Mouse (Mus musculus) natural killer cell, adult 2 months (primary cell): ENCODE results near the gene Slc5a9.
"Not testable (repeated sequence)": the region's sequence is repeated elsewhere in the genome, so short reads cannot be mapped to it uniquely, and the experiment has no call there.

Experiments
- DNase-seq, 2 experiments: peaks; one replicate each; pipeline ENCODE4 v3.0.0; 2022; ENCODE audit warnings: low spot score in 2 of 2

The Slc5a9 gene

GRCm38 (mm10) chr4:111902775-111903174 is at the start of gene Slc5a9:
Slc5a9 (minus strand) TSS chr4:111902918.
- no peak for DNase-seq

DNA sequence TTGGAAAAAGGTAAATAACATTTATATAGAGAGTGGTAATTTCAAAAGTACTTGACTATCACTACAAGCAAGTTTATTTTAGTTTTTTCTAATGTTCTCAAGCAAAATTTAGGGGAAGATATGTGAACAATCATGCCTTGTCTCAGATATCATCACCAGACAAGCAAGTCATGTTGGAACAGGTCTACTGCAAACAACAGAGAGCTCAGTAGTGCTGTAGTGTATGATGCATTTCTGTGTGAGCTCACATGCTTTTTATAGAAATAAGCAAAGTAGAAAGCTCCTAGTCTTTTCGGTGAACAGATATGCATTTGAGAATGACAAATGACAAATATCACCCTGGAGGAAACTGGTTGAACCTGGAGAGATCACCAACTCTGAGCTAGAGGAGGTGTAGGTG is 16.4 kb upstream of the Slc5a9 start, which contains the start of gene Skint8:
Skint8 (plus strand) TSS at position 301 of the 400 bp plus-strand sequence.
- DNase-seq = no peak

DNA sequence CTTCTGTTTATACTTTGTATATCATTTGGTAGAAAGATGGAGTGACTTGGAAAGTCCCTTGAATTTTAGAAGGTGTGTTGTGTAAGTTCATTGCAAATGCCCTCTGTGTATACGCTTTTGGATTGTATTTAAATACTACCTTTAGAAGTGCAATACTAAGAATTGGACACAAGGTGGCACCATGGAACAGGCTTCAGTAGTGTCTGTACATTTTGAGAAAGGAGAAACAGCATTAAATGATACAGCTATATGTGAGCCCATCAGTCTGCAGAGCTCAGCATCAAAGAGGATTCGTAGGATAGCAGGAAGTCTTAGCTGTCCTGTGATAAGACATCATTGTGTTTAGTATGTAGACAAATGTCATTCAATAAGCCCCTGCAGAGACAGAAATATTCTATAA is 5.2 kb upstream of the Slc5a9 start:
- no peak for DNase-seq

DNA sequence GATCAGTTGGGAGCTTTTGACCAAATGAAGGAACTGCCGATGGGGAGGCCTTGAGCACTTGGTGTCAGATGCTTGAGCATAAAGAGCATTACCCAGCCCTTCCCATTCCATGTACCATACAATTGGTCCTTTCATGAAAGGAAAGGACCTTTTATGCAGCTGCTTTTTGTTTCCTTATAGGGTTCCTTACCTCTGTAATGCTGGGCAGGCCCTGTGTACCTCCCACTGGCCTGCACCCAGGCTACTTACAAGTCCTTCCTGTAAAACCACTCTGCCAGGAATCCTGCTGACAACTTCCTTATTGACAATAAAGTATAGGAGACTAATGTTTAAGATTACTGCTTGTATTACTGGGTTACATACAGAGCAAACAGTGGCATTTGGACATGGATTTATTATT is 1.2 kb downstream of the Slc5a9 start:
- DNase-seq = no peak

GRCm38 (mm10) chr4:111900491-111900890 is 2.2 kb downstream of the Slc5a9 start:
- not testable (repeated sequence) for DNase-seq

- DNase-seq = no peak
Observed at GRCm38 (mm10) chr4:111898566-111898965, 4.2 kb downstream of the Slc5a9 start.

DNA sequence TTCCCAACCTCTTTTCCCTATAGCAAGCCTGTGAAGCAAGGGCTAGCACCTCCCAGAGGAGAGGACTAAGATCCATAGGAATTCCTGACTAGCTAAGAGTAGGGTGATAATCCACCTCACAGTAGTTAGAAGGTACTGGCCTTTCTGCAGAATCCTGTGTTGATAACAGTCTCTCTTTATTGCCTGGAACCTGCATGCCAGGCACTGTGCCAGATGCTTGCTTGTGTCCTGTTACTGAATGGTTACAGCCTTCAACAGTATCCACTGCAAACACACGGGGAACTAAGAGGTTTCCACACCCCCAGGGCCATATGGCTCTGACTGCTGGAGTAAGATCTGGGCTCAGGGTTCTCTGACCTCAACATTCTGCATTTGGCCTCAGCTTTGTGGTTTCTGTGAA is 5.0 kb downstream of the Slc5a9 start:
- DNase-seq = no peak

DNA sequence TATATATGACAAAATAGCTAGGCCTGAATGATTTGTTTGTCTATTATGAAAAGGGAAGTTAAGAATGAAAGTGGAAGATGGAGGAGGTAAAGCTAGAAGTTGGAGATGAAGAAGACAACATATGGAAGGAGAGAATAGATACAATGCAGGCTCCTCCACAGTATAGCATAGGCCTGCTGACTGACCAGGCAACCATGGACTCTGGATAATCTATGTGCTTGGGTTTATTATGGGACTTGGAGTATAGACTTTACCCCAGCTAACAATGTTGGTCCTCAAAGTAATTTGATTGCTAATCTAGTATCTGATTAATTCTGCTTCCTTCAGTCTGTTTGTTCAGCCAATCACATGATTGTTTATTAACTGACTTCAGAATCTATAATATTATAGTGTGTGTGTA is 10.6 kb downstream of the Slc5a9 start:
- no peak for DNase-seq

DNA sequence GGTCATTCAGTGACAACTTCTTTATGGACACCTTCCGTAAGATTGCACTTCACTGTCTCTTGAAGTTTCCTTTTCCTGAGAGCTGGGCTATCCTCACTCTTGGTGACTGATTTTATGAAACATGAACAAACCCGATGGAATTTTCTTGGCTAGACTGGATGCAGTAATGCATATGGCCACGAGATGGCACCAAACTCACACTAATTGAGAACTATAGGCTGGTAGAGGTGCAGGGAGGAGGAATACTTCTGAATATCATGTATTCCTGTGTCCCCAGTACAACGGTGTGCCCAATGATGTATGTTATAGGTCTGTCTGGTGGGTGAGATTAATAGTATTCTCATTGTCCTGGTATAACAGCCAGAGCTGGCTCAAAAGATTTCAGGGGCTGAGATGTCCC is 16.1 kb downstream of the Slc5a9 start:
- DNase-seq = peak; percentile 9 to 35

GRCm38 (mm10) chr4:111886018-111886417 is 16.7 kb downstream of the Slc5a9 start:
- DNase-seq = peak; percentile 7 to 33

DNA sequence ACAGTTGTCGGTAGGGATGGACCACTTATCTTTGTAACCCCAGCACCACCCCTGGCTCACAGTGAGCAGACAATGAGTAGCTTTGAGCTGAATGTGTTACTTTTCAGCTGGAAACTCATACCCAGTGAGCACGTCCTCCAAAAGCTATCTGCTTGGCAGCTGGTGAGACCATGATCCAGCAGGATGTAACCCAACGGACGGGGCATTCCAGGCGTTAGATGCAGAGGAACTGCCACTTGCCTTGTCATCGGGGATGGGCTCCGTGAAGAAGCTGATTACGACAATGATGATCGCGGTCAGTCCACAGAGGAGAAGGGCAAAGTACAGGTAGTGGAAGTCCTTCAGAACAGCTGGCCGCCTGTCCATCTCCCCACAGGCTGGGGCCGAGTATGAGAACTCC is 19.2 kb downstream of the Slc5a9 start:
- no peak for DNase-seq

DNA sequence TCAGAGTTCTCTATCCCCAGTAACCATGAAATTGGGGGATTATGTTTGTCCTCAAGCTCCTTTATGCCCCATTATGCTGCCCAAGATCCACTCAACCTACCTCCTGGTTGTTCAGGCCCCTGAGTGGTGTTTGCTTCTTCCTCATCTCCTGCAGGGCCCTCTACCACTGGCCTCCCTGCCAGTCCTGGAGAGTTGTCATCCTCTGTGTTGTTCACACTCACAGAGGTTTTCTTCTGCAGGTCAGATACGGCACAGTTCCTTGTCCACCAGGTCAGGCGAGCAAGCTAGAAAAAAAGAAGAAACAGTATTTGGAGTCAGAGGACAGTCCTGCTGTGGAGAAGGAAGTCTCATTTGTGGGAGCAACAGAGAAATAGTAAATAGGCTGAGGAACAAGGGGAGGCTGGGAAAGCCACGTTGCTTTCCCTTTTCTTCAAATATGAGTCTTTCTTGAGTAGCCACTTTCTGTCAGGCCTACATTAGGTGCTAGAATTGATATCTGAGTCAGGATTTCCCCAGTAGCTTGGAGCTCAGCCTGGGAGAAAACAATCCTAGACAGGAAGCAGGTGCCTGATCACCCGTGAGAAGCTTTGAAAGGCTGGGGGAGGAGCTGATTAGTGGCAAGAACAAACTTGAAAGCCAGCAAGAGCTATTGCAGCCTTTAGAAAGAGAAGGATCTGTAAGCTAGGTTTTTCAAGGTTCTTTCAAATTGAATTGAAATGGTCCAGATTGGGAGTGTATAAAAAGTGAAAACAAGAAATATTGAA is 22.4 kb downstream of the Slc5a9 start:
- no peak for DNase-seq

GRCm38 (mm10) chr4:111867743-111868401 is 34.8 kb downstream of the Slc5a9 start:
- no peak for DNase-seq

DNA sequence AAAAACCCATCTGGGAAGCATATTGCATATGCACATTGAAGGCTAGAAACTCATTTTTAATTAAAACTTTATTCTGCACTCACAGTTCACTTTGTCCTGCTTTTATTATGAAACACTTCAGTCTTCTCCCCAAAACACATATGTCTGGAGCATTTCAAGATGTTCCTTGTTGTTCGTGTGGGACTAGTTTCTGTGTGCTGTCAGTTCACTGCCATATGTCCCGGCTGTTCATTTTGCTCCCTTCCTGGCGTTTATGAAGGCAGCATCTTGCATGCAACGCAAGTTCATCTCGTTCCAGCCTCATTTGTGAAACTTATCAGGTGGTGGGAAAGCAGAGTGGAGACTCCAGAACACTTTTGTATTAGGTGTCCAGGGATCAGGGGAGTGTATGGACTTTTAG is 36.0 kb downstream of the Slc5a9 start:
- no peak for DNase-seq

- no peak for DNase-seq
Observed at GRCm38 (mm10) chr4:111852626-111853025, 50.1 kb downstream of the Slc5a9 start.

DNA sequence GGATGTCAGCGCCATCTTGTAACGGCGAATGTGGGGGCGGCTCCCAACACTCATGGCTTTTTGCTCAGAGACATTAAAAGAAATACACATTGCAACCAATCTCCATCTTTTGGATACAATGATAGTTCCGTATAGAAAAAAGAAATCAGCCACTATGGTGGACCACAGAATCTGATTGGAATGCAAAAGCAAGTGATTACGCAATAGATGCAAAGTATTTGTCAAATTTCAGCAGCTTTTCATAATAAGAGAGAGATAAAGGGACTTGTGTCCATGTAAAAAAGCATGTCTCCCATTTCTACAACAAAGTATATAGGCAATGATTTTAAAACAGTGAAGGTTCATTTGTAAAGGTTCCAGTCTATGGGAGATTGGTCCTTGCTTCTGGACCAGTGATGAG is 63.8 kb downstream of the Slc5a9 start:
- DNase-seq = no peak
